Mouse (Mus musculus) CH12.LX (cell line): ENCODE data around the gene Vmn1r215. TPM values are rescaled to one million over a fixed set of nuclear protein-coding genes. Genes with fewer than 3 reads are reported as not detected.
"Not testable (repeated sequence)": the region's sequence is repeated elsewhere in the genome, so short reads cannot be mapped to it uniquely, and the experiment has no call there.

Experiments used
- DNase-seq: peaks from one replicate; pipeline ENCODE4 v3.0.0-alpha.2; 2013; ENCODE audit errors: extremely low read depth
- H3K27ac ChIP-seq: 2 replicates; pipeline ENCODE4 v1.5.1; 2012; ENCODE audit warnings: low read depth, mild to moderate bottlenecking, control low read depth, moderate library complexity; ENCODE audit not compliant: insufficient read depth
- H3K27me3 ChIP-seq: replicated peaks from 2 replicates; pipeline ENCODE3; 2012; ENCODE audit warnings: inconsistent platforms
- H3K36me3 ChIP-seq, 2 experiments: replicated peaks in 1 of 2; 2 replicates each; pipeline versions ENCODE3 to v1.6.1; 2012; ENCODE audit warnings: inconsistent platforms in 1 of 2, low read length in 1 of 2, mild to moderate bottlenecking in 1 of 2, mixed read lengths in 1 of 2, moderate library complexity in 1 of 2; ENCODE audit not compliant: control insufficient read depth in 1 of 2, insufficient read depth in 1 of 2
- H3K4me1 ChIP-seq, 2 experiments: 2 replicates each; pipeline ENCODE4 v1.6.1; 2012; ENCODE audit warnings: inconsistent platforms in 1 of 2, moderate library complexity in 1 of 2; ENCODE audit not compliant: insufficient read depth in 2 of 2, control insufficient read depth in 1 of 2
- H3K4me2 ChIP-seq: 2 replicates; pipeline ENCODE4 v1.6.1; 2012; ENCODE audit warnings: low read depth, mild to moderate bottlenecking, control low read depth; ENCODE audit not compliant: poor library complexity, insufficient read depth, severe bottlenecking
- H3K4me3 ChIP-seq, 3 experiments: fragments of 150-350 bp in 1 of 3; sonication (generic) in 1 of 3; replicated peaks in 1 of 3; 2 replicates each; pipeline versions ENCODE3 to v1.5.1; 2011 to 2012; ENCODE audit warnings: low read depth in 2 of 3, low read length in 2 of 3, mild to moderate bottlenecking in 2 of 3, moderate library complexity in 2 of 3, control low read depth in 1 of 3, improper control_type of control experiment in 1 of 3, inconsistent platforms in 1 of 3, mixed read lengths in 1 of 3; ENCODE audit not compliant: poor library complexity in 1 of 3
- H3K79me2 ChIP-seq: replicated peaks from 2 replicates; pipeline ENCODE4 v1.6.1; 2012; ENCODE audit warnings: mild to moderate bottlenecking, moderate library complexity; ENCODE audit not compliant: control insufficient read depth, poor library complexity, insufficient read depth, severe bottlenecking; ENCODE audit errors: extremely low read depth
- H3K9ac ChIP-seq: 2 replicates; pipeline ENCODE4 v1.6.1; 2012; ENCODE audit warnings: low read depth, mild to moderate bottlenecking, control low read depth, moderate library complexity; ENCODE audit not compliant: insufficient read depth
- H3K9me3 ChIP-seq: replicated peaks from 2 replicates; pipeline ENCODE3; 2012; ENCODE audit warnings: low read length, inconsistent platforms, mixed read lengths
- CHD2 ChIP-seq: IDR thresholded peaks from 2 replicates; pipeline ENCODE4 v1.6.1; 2011; ENCODE audit warnings: low read length, improper control_type of control experiment
- CTCF ChIP-seq, 2 experiments: IDR thresholded peaks in 1 of 2; conservative IDR thresholded peaks in 1 of 2; 2 replicates each; pipeline ENCODE4 v1.5.1; 2011 to 2012; ENCODE audit warnings: low read depth in 2 of 2, low read length in 2 of 2, improper control_type of control experiment in 1 of 2, inconsistent platforms in 1 of 2, mild to moderate bottlenecking in 1 of 2, moderate library complexity in 1 of 2
- ETS1 ChIP-seq: conservative IDR thresholded peaks from 2 replicates; pipeline ENCODE4 v1.6.1; 2012; ENCODE audit warnings: low read depth, mild to moderate bottlenecking, inconsistent platforms, low read length, improper control_type of control experiment, moderate library complexity
- JUND ChIP-seq: conservative IDR thresholded peaks from 2 replicates; pipeline ENCODE4 v1.6.1; 2011; ENCODE audit warnings: low read depth, low read length, improper control_type of control experiment
- KAT2A ChIP-seq: IDR thresholded peaks from 2 replicates; pipeline ENCODE4 v1.6.1; 2012; ENCODE audit warnings: low read length, improper control_type of control experiment, inconsistent platforms; ENCODE audit not compliant: insufficient replicate concordance
- MAFK ChIP-seq: IDR thresholded peaks from 2 replicates; pipeline ENCODE4 v1.6.1; 2011; ENCODE audit warnings: low read length, improper control_type of control experiment; ENCODE audit not compliant: insufficient replicate concordance
- MAX ChIP-seq: IDR thresholded peaks from 2 replicates; pipeline ENCODE4 v1.6.1; 2011; ENCODE audit warnings: low read length, improper control_type of control experiment
- MEF2A ChIP-seq: IDR thresholded peaks from 2 replicates; pipeline ENCODE4 v1.6.1; 2014; ENCODE audit warnings: low read depth, mild to moderate bottlenecking, inconsistent platforms, low read length, improper control_type of control experiment, borderline replicate concordance
- MYC ChIP-seq: IDR thresholded peaks from 2 replicates; pipeline ENCODE4 v1.6.1; 2011; ENCODE audit warnings: low read depth, mild to moderate bottlenecking, improper control_type of control experiment, low read length
- NRF1 ChIP-seq: IDR thresholded peaks from 2 replicates; pipeline ENCODE4 v1.6.1; 2014; ENCODE audit warnings: low read depth, mild to moderate bottlenecking, inconsistent platforms, low read length, improper control_type of control experiment, moderate library complexity
- POLR2AphosphoS2 ChIP-seq: IDR thresholded peaks from 2 replicates; pipeline ENCODE4 v1.6.1; 2011; ENCODE audit warnings: low read depth, low read length, improper control_type of control experiment
- SIN3A ChIP-seq: IDR thresholded peaks from 2 replicates; pipeline ENCODE4 v1.6.1; 2012; ENCODE audit warnings: low read length, improper control_type of control experiment, inconsistent platforms
- SMC3 ChIP-seq: IDR thresholded peaks from 2 replicates; pipeline ENCODE4 v1.6.1; 2011; ENCODE audit warnings: low read depth, low read length, improper control_type of control experiment
- TBP ChIP-seq: conservative IDR thresholded peaks from 2 replicates; pipeline ENCODE4 v1.6.1; 2011; ENCODE audit warnings: low read depth, low read length, improper control_type of control experiment
- TCF12 ChIP-seq: IDR thresholded peaks from 2 replicates; pipeline ENCODE4 v1.6.1; 2014; ENCODE audit warnings: low read depth, mild to moderate bottlenecking, inconsistent platforms, low read length, improper control_type of control experiment
- USF1 ChIP-seq: IDR thresholded peaks from 2 replicates; pipeline ENCODE4 v1.6.1; 2014; ENCODE audit warnings: low read depth, mild to moderate bottlenecking, inconsistent platforms, low read length, improper control_type of control experiment
- ZNF384 ChIP-seq: IDR thresholded peaks from 2 replicates; pipeline ENCODE4 v1.6.1; 2012; ENCODE audit warnings: low read depth, low read length, improper control_type of control experiment, inconsistent platforms
- dilution Hi-C: fragments of 300-500 bp; cut with MboI; formaldehyde crosslinking; loops from 2 replicates; pipeline ENCODE4 v1.14.3; 2020; ENCODE audit warnings: low sequenced_read_pairs; ENCODE audit not compliant: extremely low pct_unique_long_range_greater_than_20kb, extremely low pct_ligation_motif_present
- in situ Hi-C: fragments of 300-500 bp; cut with MboI; formaldehyde crosslinking; loops from 3 replicates; pipeline ENCODE4 v1.14.3; 2019; ENCODE audit warnings: low sequenced_read_pairs, low pct_ligation_motif_present, low pct_unique_long_range_greater_than_20kb, mixed read lengths
- polyA plus RNA-seq: library from polyadenylated mRNA; unstranded; fragments of >175 nt; gene quantifications from 2 replicates; pipeline ENCODE4 v1.2.1, GENCODE M21; 2012; ENCODE audit warnings: low read depth; ENCODE audit not compliant: insufficient read length
- total RNA-seq, 2 experiments: library from RNA; depleted of rRNA; stranded (reverse); fragments of 300-350 nt in 1 of 2; fragments of >200 nt in 1 of 2; gene quantifications; 2 replicates each; pipeline ENCODE4 v1.2.3; 2012 to 2014

Vmn1r215 gene
- total and polyA plus RNA-seq, 3 experiments, result not detected

DNA sequence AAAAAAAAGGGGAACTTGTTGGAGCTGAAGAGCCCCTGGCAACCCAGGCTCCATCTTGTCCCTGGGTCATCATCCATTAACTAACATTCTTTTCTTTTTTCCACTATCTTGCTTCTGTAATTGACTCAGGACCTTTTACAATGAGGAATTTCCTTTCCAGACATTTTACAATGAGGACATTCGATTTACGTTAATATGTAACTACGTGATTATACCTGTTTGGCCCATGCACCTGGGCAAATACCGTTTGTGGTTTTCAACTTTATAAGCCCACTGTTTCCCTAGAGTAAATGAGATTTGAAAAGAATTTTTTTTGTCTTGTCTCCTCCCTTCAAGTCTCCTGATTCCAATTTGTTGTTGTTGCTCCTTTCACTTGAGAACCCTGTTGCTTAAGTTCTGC is 26.6 kb downstream of the Vmn1r215 start:
- Histone ChIP-seq H3K4me1 (no peaks in the 10 kb centered on the region), H3K79me2 (no peaks in the 10 kb centered on the region), H3K36me3 (no peaks in the 10 kb centered on the region), H3K4me2 (no peak overlapping the region), H3K9ac (no peak overlapping the region), H3K27me3 (no peaks in the 10 kb centered on the region), H3K27ac (no peak overlapping the region), H3K9me3 (no peaks in the 10 kb centered on the region), H3K4me3 (no peak overlapping the region)
- TF ChIP-seq CHD2 (no peak), SIN3A (no peak), KAT2A (no peak), TCF12 (no peak), ZNF384 (no peak), MAFK (no peak), MEF2A (no peak), USF1 (no peak), TBP (no peak), ETS1 (no peak), POLR2AphosphoS2 (no peak), MAX (no peak), SMC3 (no peak), MYC (no peak), NRF1 (no peak), CTCF (conservative IDR thresholded peaks at IDR 0.05 in 1 of 2, IDR thresholded peaks at IDR 0.05 in 1 of 2; ENCODE audit: low read depth in 2 of 2, low read length in 2 of 2) (no peak), JUND (no peak)
- in situ Hi-C loops (no loop called here), dilution Hi-C loops (no loop called here)
- DNase-seq, result no peak

GRCm38 (mm10) chr13:23118126-23118525 is 50.3 kb downstream of the Vmn1r215 start, which contains the start of gene Vmn1r217:
Gene Vmn1r217, minus strand, starts transcription at chr13:23118226.
- H3K9me3 ChIP-seq, in situ Hi-C loops, H3K9ac ChIP-seq, H3K36me3 ChIP-seq, H3K4me3 ChIP-seq, H3K4me2 ChIP-seq, H3K27ac ChIP-seq, dilution Hi-C loops, DNase-seq, H3K4me1 ChIP-seq, H3K79me2 ChIP-seq, H3K27me3 ChIP-seq: not testable (repeated sequence)
